Mouse (Mus musculus): Measurements from ENCODE around the gene Insm1.

- TF ChIP-seq CTCF (IDR thresholded peaks at IDR 0.05; ENCODE audit: low read depth, low read length) (no peak), POLR2A (IDR thresholded peaks at IDR 0.05; ENCODE audit: borderline replicate concordance, low read depth, low read length) (no peak)
Measured at GRCm38 (mm10) chr2:146257037-146257436, 35.3 kb downstream of the Insm1 start.

Measured in bone marrow macrophage, adult 2 months (primary cell).